Mouse (Mus musculus): ENCODE data around the gene Ssbp3. TPM values are rescaled to one million over a fixed set of nuclear protein-coding genes. Genes with fewer than 3 reads are reported as not detected.

Gene Ssbp3
- polyA plus RNA-seq, 1 experiment from 2014 or later, result 167 TPM

GRCm38 (mm10) chr4:106911951-106912688 lies 1.6 kb downstream of the Ssbp3 start:
- Histone ChIP-seq H3K27me3 (replicated peaks; ENCODE audit: control insufficient read depth, insufficient read depth, low read length) (no peaks in the 10 kb centered on the region), H3K4me1 (replicated peaks; ENCODE audit: control insufficient read depth, insufficient read depth, low read length) (peaks cover 48% of the 10 kb centered on the region), H3K36me3 (ENCODE audit: control insufficient read depth, insufficient read depth) (peaks cover 20% of the 10 kb centered on the region), H3K4me2 (ENCODE audit: low read length) (peak overlapping the region; percentile 64), H3K9me3 (ENCODE audit: control insufficient read depth, low read length) (no peaks in the 10 kb centered on the region), H3K9ac (replicated peaks; ENCODE audit: low read depth, low read length) (peak overlapping the region; percentile 98), H3K4me3 (replicated peaks; ENCODE audit: low read length) (peak overlapping the region; percentile 64), H3K27ac (ENCODE audit: low read length) (peak overlapping the region; percentile 93)
- ATAC-seq, result peak; percentile 13
- 0% methylated on average over 64 of the region's 73 CpGs for WGBS

GRCm38 (mm10) chr4:106912689-106913041 lies 2.2 kb downstream of the Ssbp3 start:
- no peak for ATAC-seq

GRCm38 (mm10) chr4:106913411-106914049 lies 3.0 kb downstream of the Ssbp3 start:
- Histone ChIP-seq H3K4me1 (replicated peaks; ENCODE audit: control insufficient read depth, insufficient read depth, low read length) (peaks cover 51% of the 10 kb centered on the region), H3K9ac (replicated peaks; ENCODE audit: low read depth, low read length) (peak overlapping the region; percentile 45), H3K27me3 (replicated peaks; ENCODE audit: control insufficient read depth, insufficient read depth, low read length) (no peaks in the 10 kb centered on the region), H3K4me2 (ENCODE audit: low read length) (peak overlapping the region; percentile 64), H3K4me3 (replicated peaks; ENCODE audit: low read length) (peak overlapping the region; percentile 64), H3K27ac (ENCODE audit: low read length) (no peak overlapping the region), H3K9me3 (ENCODE audit: control insufficient read depth, low read length) (no peaks in the 10 kb centered on the region), H3K36me3 (ENCODE audit: control insufficient read depth, insufficient read depth) (peaks cover 29% of the 10 kb centered on the region)
- 10% methylated on average over 9 of the region's 9 CpGs for WGBS
- no peak for ATAC-seq

More at GRCm38 (mm10) chr4:106912689-106913041, 2.2 kb downstream of the Ssbp3 start:
- Histone ChIP-seq H3K9me3 (ENCODE audit: control insufficient read depth, low read length) (no peaks in the 10 kb centered on the region), H3K4me1 (replicated peaks; ENCODE audit: control insufficient read depth, insufficient read depth, low read length) (peaks cover 48% of the 10 kb centered on the region), H3K9ac (replicated peaks; ENCODE audit: low read depth, low read length) (peak overlapping the region; percentile 98), H3K27ac (ENCODE audit: low read length) (no peak overlapping the region), H3K36me3 (ENCODE audit: control insufficient read depth, insufficient read depth) (peaks cover 24% of the 10 kb centered on the region), H3K4me3 (replicated peaks; ENCODE audit: low read length) (peak overlapping the region; percentile 64), H3K4me2 (ENCODE audit: low read length) (peak overlapping the region; percentile 64), H3K27me3 (replicated peaks; ENCODE audit: control insufficient read depth, insufficient read depth, low read length) (no peaks in the 10 kb centered on the region)
- WGBS, result 2% methylated on average over 6 of the region's 6 CpGs

GRCm38 (mm10) chr4:106915265-106915664 lies 4.8 kb downstream of the Ssbp3 start:
- Histone ChIP-seq H3K27ac (ENCODE audit: low read length) (no peak overlapping the region), H3K9ac (replicated peaks; ENCODE audit: low read depth, low read length) (0 out of 2 replicates have a peak overlapping the region, but pooled peaks have one; percentile 9), H3K4me2 (ENCODE audit: low read length) (peak overlapping the region; percentile 64), H3K9me3 (ENCODE audit: control insufficient read depth, low read length) (no peaks in the 10 kb centered on the region), H3K27me3 (replicated peaks; ENCODE audit: control insufficient read depth, insufficient read depth, low read length) (no peaks in the 10 kb centered on the region), H3K36me3 (ENCODE audit: control insufficient read depth, insufficient read depth) (peaks cover 37% of the 10 kb centered on the region), H3K4me3 (replicated peaks; ENCODE audit: low read length) (no peak overlapping the region), H3K4me1 (replicated peaks; ENCODE audit: control insufficient read depth, insufficient read depth, low read length) (peaks cover 45% of the 10 kb centered on the region)
- no peak for ATAC-seq
- 70% methylated on average over 8 of the region's 8 CpGs for WGBS

- Histone ChIP-seq H3K9ac (replicated peaks; ENCODE audit: low read depth, low read length) (no peak overlapping the region), H3K9me3 (ENCODE audit: control insufficient read depth, low read length) (no peaks in the 10 kb centered on the region), H3K4me3 (replicated peaks; ENCODE audit: low read length) (no peak overlapping the region), H3K4me1 (replicated peaks; ENCODE audit: control insufficient read depth, insufficient read depth, low read length) (peaks cover 67% of the 10 kb centered on the region), H3K27ac (ENCODE audit: low read length) (no peak overlapping the region), H3K4me2 (ENCODE audit: low read length) (no peak overlapping the region), H3K36me3 (ENCODE audit: control insufficient read depth, insufficient read depth) (peaks cover 40% of the 10 kb centered on the region), H3K27me3 (replicated peaks; ENCODE audit: control insufficient read depth, insufficient read depth, low read length) (no peaks in the 10 kb centered on the region)
- ATAC-seq, result no peak
- WGBS, result 50% methylated on average over 1 of the region's 1 CpGs
Observed at GRCm38 (mm10) chr4:106918263-106918662, 7.8 kb downstream of the Ssbp3 start.

- 92% methylated on average over 4 of the region's 4 CpGs for WGBS
- peaks cover 47% of the 10 kb centered on the region for H3K36me3 ChIP-seq (ENCODE audit: control insufficient read depth, insufficient read depth)
Observed at GRCm38 (mm10) chr4:106920119-106920518, 9.6 kb downstream of the Ssbp3 start.

GRCm38 (mm10) chr4:106921375-106922336 lies 11.2 kb downstream of the Ssbp3 start:
- H3K9ac ChIP-seq (replicated peaks; ENCODE audit: low read depth, low read length), result 0 out of 2 replicates have a peak overlapping the region, but pooled peaks have one; percentile 7
- peaks cover 32% of the 10 kb centered on the region for H3K36me3 ChIP-seq (ENCODE audit: control insufficient read depth, insufficient read depth)
- H3K27me3 ChIP-seq (replicated peaks; ENCODE audit: control insufficient read depth, insufficient read depth, low read length), result no peaks in the 10 kb centered on the region
- peak; percentile 76 for ATAC-seq
- H3K4me1 ChIP-seq (replicated peaks; ENCODE audit: control insufficient read depth, insufficient read depth, low read length), result peaks cover 41% of the 10 kb centered on the region
- H3K4me3 ChIP-seq (replicated peaks; ENCODE audit: low read length), result no peak overlapping the region
- WGBS, result 44% methylated on average over 9 of the region's 9 CpGs
- no peaks in the 10 kb centered on the region for H3K9me3 ChIP-seq (ENCODE audit: control insufficient read depth, low read length)
- no peak overlapping the region for H3K27ac ChIP-seq (ENCODE audit: low read length)
- no peak overlapping the region for H3K4me2 ChIP-seq (ENCODE audit: low read length)

More at GRCm38 (mm10) chr4:106920119-106920518, 9.6 kb downstream of the Ssbp3 start:
- no peak for ATAC-seq
- H3K27ac ChIP-seq (ENCODE audit: low read length), result no peak overlapping the region
- H3K4me2 ChIP-seq (ENCODE audit: low read length), result no peak overlapping the region
- H3K4me3 ChIP-seq (replicated peaks; ENCODE audit: low read length), result no peak overlapping the region
- no peaks in the 10 kb centered on the region for H3K9me3 ChIP-seq (ENCODE audit: control insufficient read depth, low read length)
- no peaks in the 10 kb centered on the region for H3K27me3 ChIP-seq (replicated peaks; ENCODE audit: control insufficient read depth, insufficient read depth, low read length)
- H3K9ac ChIP-seq (replicated peaks; ENCODE audit: low read depth, low read length), result no peak overlapping the region
- H3K4me1 ChIP-seq (replicated peaks; ENCODE audit: control insufficient read depth, insufficient read depth, low read length), result peaks cover 49% of the 10 kb centered on the region

GRCm38 (mm10) chr4:106922919-106923318 lies 12.4 kb downstream of the Ssbp3 start:
- no peak overlapping the region for H3K27ac ChIP-seq (ENCODE audit: low read length)
- peaks cover 45% of the 10 kb centered on the region for H3K4me1 ChIP-seq (replicated peaks; ENCODE audit: control insufficient read depth, insufficient read depth, low read length)
- peaks cover 21% of the 10 kb centered on the region for H3K36me3 ChIP-seq (ENCODE audit: control insufficient read depth, insufficient read depth)
- no peak for ATAC-seq
- H3K9ac ChIP-seq (replicated peaks; ENCODE audit: low read depth, low read length), result no peak overlapping the region
- H3K9me3 ChIP-seq (ENCODE audit: control insufficient read depth, low read length), result no peaks in the 10 kb centered on the region
- WGBS, result 93% methylated on average over 3 of the region's 3 CpGs
- no peaks in the 10 kb centered on the region for H3K27me3 ChIP-seq (replicated peaks; ENCODE audit: control insufficient read depth, insufficient read depth, low read length)
- no peak overlapping the region for H3K4me2 ChIP-seq (ENCODE audit: low read length)
- H3K4me3 ChIP-seq (replicated peaks; ENCODE audit: low read length), result no peak overlapping the region

GRCm38 (mm10) chr4:106924175-106924574 lies 13.7 kb downstream of the Ssbp3 start:
- ATAC-seq, result no peak

More at GRCm38 (mm10) chr4:106924175-106924574, 13.7 kb downstream of the Ssbp3 start:
- Histone ChIP-seq H3K36me3 (ENCODE audit: control insufficient read depth, insufficient read depth) (peaks cover 17% of the 10 kb centered on the region), H3K4me2 (ENCODE audit: low read length) (no peak overlapping the region), H3K9ac (replicated peaks; ENCODE audit: low read depth, low read length) (no peak overlapping the region), H3K4me3 (replicated peaks; ENCODE audit: low read length) (no peak overlapping the region), H3K9me3 (ENCODE audit: control insufficient read depth, low read length) (no peaks in the 10 kb centered on the region), H3K27ac (ENCODE audit: low read length) (no peak overlapping the region), H3K27me3 (replicated peaks; ENCODE audit: control insufficient read depth, insufficient read depth, low read length) (no peaks in the 10 kb centered on the region), H3K4me1 (replicated peaks; ENCODE audit: control insufficient read depth, insufficient read depth, low read length) (peaks cover 44% of the 10 kb centered on the region)
- WGBS, result 94% methylated on average over 4 of the region's 4 CpGs
